Mouse (Mus musculus): Measurements from ENCODE around the gene Rorb. TPM values are rescaled to one million over a fixed set of nuclear protein-coding genes. Genes with fewer than 3 reads are reported as not detected.

Gene Rorb
- total and polyA plus RNA-seq, 3 experiments, result not detected

- H3K4me3 ChIP-seq (replicated peaks in 1 of 3; ENCODE audit: low read depth in 2 of 3, low read length in 2 of 3, poor library complexity in 1 of 3), result no peak overlapping the region
- peak; percentile 34 for DNase-seq (ENCODE audit: extremely low read depth)
- no peak overlapping the region for H3K9ac ChIP-seq (ENCODE audit: insufficient read depth, low read depth)
- no peaks in the 10 kb centered on the region for H3K27me3 ChIP-seq (replicated peaks)
- in situ Hi-C loops (cut with MboI; ENCODE audit: low pct_ligation_motif_present, low pct_unique_long_range_greater_than_20kb, low sequenced_read_pairs) (no loop called here), dilution Hi-C loops (cut with MboI; ENCODE audit: extremely low pct_ligation_motif_present, extremely low pct_unique_long_range_greater_than_20kb, low sequenced_read_pairs) (no loop called here)
- H3K27ac ChIP-seq (ENCODE audit: insufficient read depth, low read depth), result no peak overlapping the region
- no peaks in the 10 kb centered on the region for H3K79me2 ChIP-seq (replicated peaks; ENCODE audit: control insufficient read depth, extremely low read depth, insufficient read depth, poor library complexity, severe bottlenecking)
- no peaks in the 10 kb centered on the region for H3K9me3 ChIP-seq (replicated peaks; ENCODE audit: low read length)
- H3K4me2 ChIP-seq (ENCODE audit: insufficient read depth, low read depth, poor library complexity, severe bottlenecking), result no peak overlapping the region
- peak; percentile 35; the same call in 1 of the 2 replicates for TF ChIP-seq SMC3 (IDR thresholded peaks at IDR 0.05; ENCODE audit: low read depth, low read length)
- peak; percentile 12 to 53; a peak in 2 of 4 replicates for TF ChIP-seq CTCF (conservative IDR thresholded peaks at IDR 0.05 in 1 of 2, IDR thresholded peaks at IDR 0.05 in 1 of 2; ENCODE audit: low read depth in 2 of 2, low read length in 2 of 2)
- no peak for TF ChIP-seq EP300 (IDR thresholded peaks at IDR 0.05; ENCODE audit: low read length)
- no peak for TF ChIP-seq UBTF (IDR thresholded peaks at IDR 0.05; ENCODE audit: low read depth, low read length)
- TF ChIP-seq TCF12 (IDR thresholded peaks at IDR 0.05; ENCODE audit: low read depth, low read length), result no peak
- TF ChIP-seq BHLHE40 (IDR thresholded peaks at IDR 0.05; ENCODE audit: low read depth, low read length), result no peak
- no peaks in the 10 kb centered on the region for H3K36me3 ChIP-seq (replicated peaks in 1 of 2; ENCODE audit: control insufficient read depth in 1 of 2, insufficient read depth in 1 of 2, low read length in 1 of 2)
- no peaks in the 10 kb centered on the region for H3K4me1 ChIP-seq (ENCODE audit: control insufficient read depth in 1 of 2, insufficient read depth in 2 of 2)
Measured at GRCm38 (mm10) chr19:19122324-19122723, 11.3 kb upstream of the Rorb start.

GRCm38 (mm10) chr19:19112180-19112579 lies 1.2 kb upstream of the Rorb start:
- Histone ChIP-seq H3K27ac (ENCODE audit: insufficient read depth, low read depth) (no peak overlapping the region), H3K9me3 (replicated peaks; ENCODE audit: low read length) (peaks cover 6% of the 10 kb centered on the region), H3K9ac (ENCODE audit: insufficient read depth, low read depth) (no peak overlapping the region), H3K79me2 (replicated peaks; ENCODE audit: control insufficient read depth, extremely low read depth, insufficient read depth, poor library complexity, severe bottlenecking) (no peaks in the 10 kb centered on the region), H3K4me2 (ENCODE audit: insufficient read depth, low read depth, poor library complexity, severe bottlenecking) (peak overlapping the region; percentile 71), H3K4me1 (ENCODE audit: control insufficient read depth in 1 of 2, insufficient read depth in 2 of 2) (peaks cover 3 to 11% of the 10 kb centered on the region in 2 experiments; a peak in 3 of 4 replicates), H3K36me3 (replicated peaks in 1 of 2; ENCODE audit: control insufficient read depth in 1 of 2, insufficient read depth in 1 of 2, low read length in 1 of 2) (no peaks in the 10 kb centered on the region), H3K27me3 (replicated peaks) (no peaks in the 10 kb centered on the region), H3K4me3 (replicated peaks in 1 of 3; ENCODE audit: low read depth in 2 of 3, low read length in 2 of 3, poor library complexity in 1 of 3) (no peak overlapping the region)
- dilution Hi-C loops (cut with MboI; ENCODE audit: extremely low pct_ligation_motif_present, extremely low pct_unique_long_range_greater_than_20kb, low sequenced_read_pairs), result no loop called here
- no peak for TF ChIP-seq CTCF (conservative IDR thresholded peaks at IDR 0.05 in 1 of 2, IDR thresholded peaks at IDR 0.05 in 1 of 2; ENCODE audit: low read depth in 2 of 2, low read length in 2 of 2)
- TF ChIP-seq BHLHE40 (IDR thresholded peaks at IDR 0.05; ENCODE audit: low read depth, low read length), result peak; percentile 59
- TF ChIP-seq SIN3A (IDR thresholded peaks at IDR 0.05; ENCODE audit: low read length), result 0 out of 2 replicates have a peak, but pooled peaks have one; percentile 27
- no peak for TF ChIP-seq NRF1 (IDR thresholded peaks at IDR 0.05; ENCODE audit: low read depth, low read length)
- TF ChIP-seq HCFC1 (IDR thresholded peaks at IDR 0.05; ENCODE audit: low read depth, low read length), result no peak
- TF ChIP-seq MYC (IDR thresholded peaks at IDR 0.05; ENCODE audit: low read depth, low read length), result 0 out of 2 replicates have a peak, but pooled peaks have one; percentile 35
- TF ChIP-seq JUND (conservative IDR thresholded peaks at IDR 0.05; ENCODE audit: low read depth, low read length), result peak; percentile 85
- no peak for TF ChIP-seq CHD1 (IDR thresholded peaks at IDR 0.05; ENCODE audit: low read depth, low read length)
- 0 out of 2 replicates have a peak, but pooled peaks have one; percentile 29 for TF ChIP-seq RCOR1 (conservative IDR thresholded peaks at IDR 0.05; ENCODE audit: low read depth, low read length)
- TF ChIP-seq MEF2A (IDR thresholded peaks at IDR 0.05; ENCODE audit: borderline replicate concordance, low read depth, low read length), result no peak
- TF ChIP-seq TCF12 (IDR thresholded peaks at IDR 0.05; ENCODE audit: low read depth, low read length), result no peak
- TF ChIP-seq MAZ (IDR thresholded peaks at IDR 0.05; ENCODE audit: low read depth, low read length), result no peak
- TF ChIP-seq EP300 (IDR thresholded peaks at IDR 0.05; ENCODE audit: low read length), result peak; percentile 79
- no peak for TF ChIP-seq POLR2A (IDR thresholded peaks at IDR 0.05; ENCODE audit: low read depth, low read length)
- peak; percentile 47; the same call in 1 of the 2 replicates for TF ChIP-seq ETS1 (conservative IDR thresholded peaks at IDR 0.05; ENCODE audit: low read depth, low read length)
- TF ChIP-seq E2F4 (IDR thresholded peaks at IDR 0.05; ENCODE audit: insufficient replicate concordance, low read depth, low read length), result no peak
- TF ChIP-seq ZNF384 (IDR thresholded peaks at IDR 0.05; ENCODE audit: low read depth, low read length), result peak; percentile 86
- peak; percentile 60 for TF ChIP-seq JUN (IDR thresholded peaks at IDR 0.05; ENCODE audit: insufficient read depth, low read depth, low read length)
- 0 out of 2 replicates have a peak, but pooled peaks have one; percentile 40 for TF ChIP-seq CHD2 (IDR thresholded peaks at IDR 0.05; ENCODE audit: low read length)
- no peak for TF ChIP-seq PAX5 (IDR thresholded peaks at IDR 0.05; ENCODE audit: low read length)
- no peak for TF ChIP-seq USF1 (IDR thresholded peaks at IDR 0.05; ENCODE audit: low read depth, low read length)
- TF ChIP-seq ELF1 (IDR thresholded peaks at IDR 0.05; ENCODE audit: low read depth, low read length), result 0 out of 2 replicates have a peak, but pooled peaks have one; percentile 54
- TF ChIP-seq KAT2A (IDR thresholded peaks at IDR 0.05; ENCODE audit: insufficient replicate concordance, low read length), result no peak
- peak; percentile 82 for TF ChIP-seq IRF4 (IDR thresholded peaks at IDR 0.05; ENCODE audit: low read depth, low read length)
- no peak for TF ChIP-seq ZMIZ1 (IDR thresholded peaks at IDR 0.05; ENCODE audit: low read depth, low read length)
- no peak for TF ChIP-seq MXI1 (IDR thresholded peaks at IDR 0.05; ENCODE audit: low read depth, low read length)
- TF ChIP-seq TBP (conservative IDR thresholded peaks at IDR 0.05; ENCODE audit: low read depth, low read length), result no peak
- peak; percentile 59 for DNase-seq (ENCODE audit: extremely low read depth)
- in situ Hi-C loops (cut with MboI; ENCODE audit: low pct_ligation_motif_present, low pct_unique_long_range_greater_than_20kb, low sequenced_read_pairs), result no loop called here

Measured in CH12.LX (cell line).